Mouse (Mus musculus) MEL (cell line): Measurements from ENCODE around the gene Styx.

Experiments
- CTCF ChIP-seq, 3 experiments: IDR thresholded peaks in 2 of 3; conservative IDR thresholded peaks in 1 of 3; 2 replicates each; pipeline ENCODE4 v1.5.1; 2011 to 2012; ENCODE audit warnings: low read length in 3 of 3, low read depth in 2 of 3, mild to moderate bottlenecking in 2 of 3, improper control_type of control experiment in 1 of 3, inconsistent platforms in 1 of 3, mixed read lengths in 1 of 3, moderate library complexity in 1 of 3; ENCODE audit not compliant: control insufficient read depth in 1 of 3, insufficient read depth in 1 of 3, poor library complexity in 1 of 3, severe bottlenecking in 1 of 3
- ELF1 ChIP-seq: IDR thresholded peaks from 2 replicates; pipeline ENCODE4 v1.6.1; 2014; ENCODE audit warnings: low read depth, mild to moderate bottlenecking, inconsistent platforms, low read length, improper control_type of control experiment, moderate library complexity
- EP300 ChIP-seq, 2 experiments: IDR thresholded peaks; 2 replicates each; pipeline ENCODE4 v1.6.1; 2011; ENCODE audit warnings: improper control_type of control experiment in 2 of 2, low read length in 2 of 2, low read depth in 1 of 2, mild to moderate bottlenecking in 1 of 2
- GABPA ChIP-seq: IDR thresholded peaks from 2 replicates; pipeline ENCODE4 v1.6.1; 2012; ENCODE audit warnings: low read depth, mild to moderate bottlenecking, inconsistent platforms, low read length, improper control_type of control experiment, moderate library complexity
- GATA1 ChIP-seq: IDR thresholded peaks from 2 replicates; pipeline ENCODE4 v1.6.1; 2011; ENCODE audit warnings: low read depth, low read length, improper control_type of control experiment
- MAX ChIP-seq: IDR thresholded peaks from 2 replicates; pipeline ENCODE4 v1.6.1; 2011; ENCODE audit warnings: low read length, improper control_type of control experiment
- MAZ ChIP-seq: IDR thresholded peaks from 2 replicates; pipeline ENCODE4 v1.6.1; 2012; ENCODE audit warnings: low read depth, mild to moderate bottlenecking, inconsistent platforms, low read length, improper control_type of control experiment
- POLR2A ChIP-seq, 2 experiments: IDR thresholded peaks; 2 replicates each; pipeline ENCODE4 v1.6.1; 2011 to 2012; ENCODE audit warnings: low read length in 2 of 2, mild to moderate bottlenecking in 2 of 2, control low read depth in 1 of 2, improper control_type of control experiment in 1 of 2, low read depth in 1 of 2, moderate library complexity in 1 of 2; ENCODE audit not compliant: control insufficient read depth in 1 of 2, insufficient read depth in 1 of 2, poor library complexity in 1 of 2
- RAD21 ChIP-seq: IDR thresholded peaks from 2 replicates; pipeline ENCODE4 v1.6.1; 2011; ENCODE audit warnings: mild to moderate bottlenecking, low read depth, low read length, improper control_type of control experiment
- TAL1 ChIP-seq: IDR thresholded peaks from 2 replicates; pipeline ENCODE4 v1.6.1; 2012; ENCODE audit warnings: mild to moderate bottlenecking, inconsistent platforms, low read length, moderate library complexity, mixed read lengths
- UBTF ChIP-seq: IDR thresholded peaks from 2 replicates; pipeline ENCODE4 v1.6.1; 2012; ENCODE audit warnings: low read depth, mild to moderate bottlenecking, inconsistent platforms, low read length, improper control_type of control experiment, moderate library complexity, borderline replicate concordance; ENCODE audit not compliant: insufficient read depth

GRCm38 (mm10) chr14:45399836-45400235 is 48.9 kb downstream of the Styx start:
- TF ChIP-seq MAX: no peak
- peak; percentile 27 to 53 (median 29) for TF ChIP-seq CTCF (IDR thresholded peaks at IDR 0.05 in 2 of 3, conservative IDR thresholded peaks at IDR 0.05 in 1 of 3; ENCODE audit: control insufficient read depth in 1 of 3, insufficient read depth in 1 of 3, low read depth in 2 of 3, low read length in 3 of 3, poor library complexity in 1 of 3, severe bottlenecking in 1 of 3)
- TF ChIP-seq RAD21: peak; percentile 39
- no peak for TF ChIP-seq UBTF
- TF ChIP-seq GATA1: no peak
- TF ChIP-seq ELF1: no peak
- no peak for TF ChIP-seq TAL1
- no peak for TF ChIP-seq POLR2A (IDR thresholded peaks at IDR 0.05; ENCODE audit: control insufficient read depth in 1 of 2, insufficient read depth in 1 of 2, low read depth in 1 of 2, low read length in 2 of 2, poor library complexity in 1 of 2)
- no peak for TF ChIP-seq GABPA
- no peak for TF ChIP-seq MAZ
- TF ChIP-seq EP300 (IDR thresholded peaks at IDR 0.05; ENCODE audit: low read depth in 1 of 2, low read length in 2 of 2): no peak
